Mouse (Mus musculus) bone marrow macrophage, adult 2 months (primary cell): ENCODE data around the gene E130114P18Rik.

Experiments used
- CTCF ChIP-seq: IDR thresholded peaks from 2 replicates; pipeline ENCODE4 v1.5.1; 2012; ENCODE audit warnings: low read depth, mild to moderate bottlenecking, low read length, moderate library complexity
- POLR2A ChIP-seq: IDR thresholded peaks from 2 replicates; pipeline ENCODE4 v1.6.1; 2012; ENCODE audit warnings: mild to moderate bottlenecking, low read depth, low read length, borderline replicate concordance

DNA sequence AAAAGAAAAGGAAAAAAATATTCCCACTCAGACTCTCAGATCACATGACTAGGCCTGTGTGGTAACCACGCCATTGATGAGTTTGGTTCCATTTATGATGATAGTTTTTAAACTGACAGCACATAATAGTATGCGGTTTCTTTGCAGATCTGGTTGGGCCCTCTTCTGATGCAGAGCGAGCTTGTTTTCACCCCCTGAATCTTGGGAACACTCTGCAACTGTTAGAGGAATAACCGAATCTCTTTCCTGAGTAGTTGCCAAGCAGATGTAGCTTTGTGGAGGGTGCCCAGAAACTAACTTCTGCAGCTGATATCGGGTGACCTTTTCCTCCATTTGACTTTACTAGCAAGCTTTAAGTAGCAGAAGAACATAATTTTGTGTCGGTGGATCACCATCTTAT lies 45.6 kb upstream of the E130114P18Rik start:
- no peak for TF ChIP-seq CTCF
- TF ChIP-seq POLR2A, result no peak
